Mouse (Mus musculus) embryonic fibroblast, embryonic 13.5 days (primary cell): ENCODE results near the gene Gars. TPM values are rescaled to one million over a fixed set of nuclear protein-coding genes. Genes with fewer than 3 reads are reported as not detected.

ENCODE experiments used
- H3K27ac ChIP-seq: 2 replicates; pipeline ENCODE4 v1.5.1; 2012; ENCODE audit warnings: low read length, control low read depth, inconsistent platforms; ENCODE audit not compliant: insufficient read depth
- H3K4me1 ChIP-seq: 2 replicates; pipeline ENCODE4 v1.6.1; 2011; ENCODE audit warnings: low read length; ENCODE audit not compliant: control insufficient read depth, insufficient read depth
- H3K4me3 ChIP-seq: 2 replicates; pipeline ENCODE4 v1.5.1; 2011; ENCODE audit warnings: mild to moderate bottlenecking, control low read depth, low read length; ENCODE audit not compliant: insufficient read depth
- CTCF ChIP-seq: IDR thresholded peaks from 2 replicates; pipeline ENCODE4 v1.5.1; 2011; ENCODE audit warnings: mild to moderate bottlenecking, control low read depth, low read length, moderate library complexity, borderline replicate concordance; ENCODE audit not compliant: insufficient read depth
- POLR2A ChIP-seq: IDR thresholded peaks from 2 replicates; pipeline ENCODE4 v1.6.1; 2011; ENCODE audit warnings: low read depth, mild to moderate bottlenecking, control low read depth, low read length, moderate library complexity
- polyA plus RNA-seq: library from polyadenylated mRNA; stranded (reverse); fragments of >200 nt; gene quantifications from 2 replicates; pipeline ENCODE4 v1.2.4, GENCODE M21; 2011; ENCODE audit warnings: low read depth; ENCODE audit not compliant: missing spikeins, insufficient read length

The Gars gene
- polyA plus RNA-seq, 1 experiment: 336 TPM

DNA sequence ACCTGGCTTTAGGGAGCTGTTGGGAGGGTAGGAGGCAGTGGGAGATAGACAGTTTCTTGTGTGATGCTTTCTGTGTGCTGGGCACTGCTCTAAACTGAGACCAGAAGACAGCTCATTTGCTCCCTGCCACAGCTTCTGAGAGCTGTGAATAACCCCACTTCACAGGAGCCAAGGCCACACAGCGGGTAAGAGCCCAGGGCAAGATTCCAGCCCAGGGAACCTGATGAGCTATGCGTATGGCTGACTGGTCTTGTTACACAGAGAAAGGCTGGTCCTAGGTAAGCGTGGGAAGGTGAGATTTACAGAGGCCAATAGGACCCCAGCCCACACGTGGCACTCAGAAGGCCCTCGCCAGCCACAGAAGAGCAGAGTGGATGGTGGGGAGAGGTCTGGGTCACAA, 88.8 kb downstream of the Gars start:
- Histone ChIP-seq H3K4me3 (no peak overlapping the region), H3K27ac (no peak overlapping the region)

DNA sequence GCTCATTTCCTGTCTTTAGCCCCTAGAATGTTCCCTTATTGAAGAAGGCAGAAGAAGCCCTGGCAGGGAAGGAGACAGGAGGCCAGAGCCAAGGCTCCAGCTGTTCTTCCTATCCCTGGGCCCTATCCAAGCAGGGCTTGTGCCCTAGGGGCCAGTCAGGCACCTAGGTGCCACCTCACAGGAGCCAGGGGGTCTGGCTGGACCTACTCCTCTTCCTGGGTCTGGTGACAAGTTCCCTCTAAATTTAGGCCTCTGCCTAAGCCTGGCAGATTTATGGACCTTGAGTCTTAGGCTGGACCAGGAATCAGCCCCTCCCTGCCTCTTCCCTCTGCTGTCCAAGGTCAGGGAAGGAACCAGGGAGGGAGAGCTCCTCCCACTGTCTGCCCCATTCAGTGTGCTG, 90.6 kb downstream of the Gars start:
- H3K4me1 ChIP-seq: peaks cover under 1% of the 10 kb centered on the region; the same call in 1 of the 2 replicates
- no peak for TF ChIP-seq CTCF
- no peak for TF ChIP-seq POLR2A
- H3K27ac ChIP-seq: no peak overlapping the region
- no peak overlapping the region for H3K4me3 ChIP-seq

More for the DNA sequence above, 88.8 kb downstream of the Gars start:
- TF ChIP-seq CTCF (no peak), POLR2A (no peak)
- peaks cover 5% of the 10 kb centered on the region; the same call in 1 of the 2 replicates for H3K4me1 ChIP-seq

Other genes starting within 250 kb of the Gars start
- 8.7 and 10.9 TPM in 2 replicates for gene Znrf2, start 221.1 kb upstream of the Gars start, polyA plus RNA-seq
- 5.9 and 7.3 TPM in 2 replicates for gene Nod1, start 65.4 kb upstream of the Gars start, polyA plus RNA-seq
- gene Ggct, start 45.1 kb upstream of the Gars start, polyA plus RNA-seq: 7.2 and 14.8 TPM in 2 replicates
- gene Crhr2, start 95.0 kb downstream of the Gars start, polyA plus RNA-seq: not detected in 2 replicates
- gene Inmt, start 137.0 kb downstream of the Gars start, polyA plus RNA-seq: not detected in 2 replicates
- gene Mindy4, start 165.4 kb downstream of the Gars start, polyA plus RNA-seq: 5.3 and 8.6 TPM in 2 replicates